Mouse (Mus musculus) limb, embryonic 15.5 days (tissue): ENCODE measurements at regions not wholly inside any gene's neighbourhood (a gene's known extent, or its start where the extent isn't known, plus 50 kb on each side); places are given as distances from the start of the nearest gene placed in this dataset.
A peak's percentile ranks its signal among the peaks of the same experiment; 100 is the strongest.

Experiments
- ATAC-seq: fragments of 200-750 bp; cut with Nextera tagmentation; 2 replicates; pipeline ENCODE4 v1.8.0; 2017; ENCODE audit warnings: low read depth, moderate TSS enrichment; ENCODE audit not compliant: insufficient number of reproducible peaks, low FRiP score, low TSS enrichment
- H3K27ac ChIP-seq: fragments of 300-500 bp; sonication (generic); 2 replicates; pipeline ENCODE4 v1.5.1; 2015; ENCODE audit warnings: moderate library complexity, mild to moderate bottlenecking, inconsistent platforms
- H3K27me3 ChIP-seq: fragments of 300-500 bp; sonication (generic); 2 replicates; pipeline ENCODE4 v1.6.1; 2015; ENCODE audit warnings: inconsistent platforms
- H3K36me3 ChIP-seq: fragments of 300-500 bp; sonication (generic); 2 replicates; pipeline ENCODE4 v1.6.1; 2015; ENCODE audit warnings: inconsistent platforms
- H3K4me1 ChIP-seq: fragments of 300-500 bp; sonication (generic); 2 replicates; pipeline ENCODE4 v1.6.1; 2015; ENCODE audit warnings: inconsistent platforms
- H3K4me2 ChIP-seq: fragments of 300-500 bp; sonication (generic); 2 replicates; pipeline ENCODE4 v1.6.1; 2015; ENCODE audit warnings: mild to moderate bottlenecking, inconsistent platforms
- H3K4me3 ChIP-seq: fragments of 300-500 bp; sonication (generic); 2 replicates; pipeline ENCODE4 v1.5.1; 2015; ENCODE audit warnings: mild to moderate bottlenecking, inconsistent platforms
- H3K9ac ChIP-seq: fragments of 300-500 bp; sonication (generic); 2 replicates; pipeline ENCODE4 v1.6.1; 2015; ENCODE audit warnings: inconsistent platforms
- H3K9me3 ChIP-seq: fragments of 300-500 bp; sonication (generic); 2 replicates; pipeline ENCODE4 v1.6.1; 2016; ENCODE audit warnings: inconsistent platforms
- WGBS: fragments of 180-500 bp; shearing (Covaris S2); methylation state at CpG from one replicate; pipeline ENCODE4 v1.1.7; 2015; 5-methylcytosine and 5-hydroxymethylcytosine counted together

DNA sequence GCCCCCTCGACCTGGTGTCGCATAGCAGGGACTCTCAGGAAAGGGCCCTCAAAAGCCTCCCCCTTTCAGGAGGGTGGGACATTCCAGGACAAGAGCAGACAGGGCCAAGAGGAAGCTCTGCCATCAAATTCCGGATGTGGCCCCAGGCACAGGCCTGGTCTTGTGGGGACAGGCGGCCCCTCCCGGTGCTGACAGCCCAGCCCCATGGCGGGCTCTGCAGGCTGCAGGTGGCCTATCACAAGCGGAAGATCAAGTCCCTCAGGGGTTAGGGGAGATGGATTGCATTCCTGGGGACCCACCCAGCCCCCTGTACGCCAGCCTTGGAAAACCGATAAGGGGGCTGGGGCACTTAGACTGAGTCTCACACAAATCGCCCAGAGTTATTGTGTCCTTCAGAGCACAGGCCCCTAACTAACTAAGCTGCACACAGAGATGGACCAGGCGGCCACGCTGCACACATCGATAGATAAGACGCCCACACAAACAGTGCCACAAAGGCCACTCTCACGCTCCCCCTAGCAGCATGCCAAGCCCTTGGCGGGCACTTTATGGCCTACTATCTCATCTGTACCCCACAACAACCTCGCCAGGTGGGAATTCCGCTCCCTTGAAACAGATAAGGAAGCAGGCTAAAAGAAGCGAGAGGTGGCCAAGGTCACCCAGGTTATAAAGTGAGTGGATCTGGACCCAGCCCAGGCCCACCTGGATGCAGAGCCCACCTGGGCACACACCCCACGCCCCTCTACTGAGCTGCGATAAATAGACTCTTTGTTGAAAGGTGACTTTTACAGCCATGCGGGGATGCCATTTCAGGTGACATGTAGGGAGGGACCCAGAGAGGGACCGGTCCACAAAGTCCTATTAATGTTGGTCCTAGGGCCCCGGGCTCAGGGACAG lies 55.5 kb downstream of the Gm5294 start:
- 0 out of 2 replicates have a peak, but pooled peaks have one; percentile 22 for ATAC-seq
- Histone ChIP-seq H3K36me3 (no peaks in the 10 kb centered on the region), H3K9ac (no peak overlapping the region), H3K9me3 (no peaks in the 10 kb centered on the region), H3K4me1 (peaks cover 11% of the 10 kb centered on the region; the same call in 1 of the 2 replicates), H3K27ac (peak overlapping the region; percentile 38; the same call in 1 of the 2 replicates), H3K27me3 (no peaks in the 10 kb centered on the region), H3K4me3 (no peak overlapping the region), H3K4me2 (no peak overlapping the region)
- 57% methylated on average over 24 of the region's 24 CpGs for WGBS

DNA sequence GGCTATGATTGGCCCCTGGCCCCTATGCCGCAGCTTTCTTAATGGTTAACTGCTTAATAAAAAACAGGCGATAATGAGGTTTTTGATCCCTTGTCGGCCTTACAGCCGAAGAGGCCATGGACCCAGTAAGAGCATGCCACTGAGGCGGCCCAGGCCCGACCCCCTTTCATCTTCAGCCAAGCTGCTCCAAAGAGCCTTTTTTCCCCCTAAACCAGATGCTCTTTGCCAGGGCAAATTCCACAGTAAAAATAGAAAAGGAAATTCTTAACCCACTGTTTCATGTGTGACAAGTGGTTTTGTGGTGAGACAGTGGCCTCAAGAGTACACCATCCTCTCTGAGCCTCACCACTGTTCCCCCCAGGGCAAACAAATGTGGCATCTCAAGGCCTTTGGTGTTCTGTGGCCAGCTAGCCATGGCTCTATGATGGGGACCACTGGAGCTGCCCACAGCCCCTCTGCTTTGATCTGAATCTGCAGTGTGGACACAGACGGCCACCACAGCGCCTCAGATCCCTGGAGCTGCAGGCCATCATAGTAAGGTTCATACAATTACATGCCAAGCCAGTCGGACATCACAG lies 61.9 kb downstream of the Gm5294 start:
- Histone ChIP-seq H3K4me2 (no peak overlapping the region), H3K36me3 (no peaks in the 10 kb centered on the region), H3K9me3 (no peaks in the 10 kb centered on the region), H3K4me1 (peaks cover 12% of the 10 kb centered on the region), H3K27me3 (0 out of 2 replicates have a peak, but pooled peaks cover 3% of the 10 kb centered on the region), H3K9ac (no peak overlapping the region), H3K27ac (no peak overlapping the region), H3K4me3 (no peak overlapping the region)
- WGBS, result 32% methylated on average over 9 of the region's 9 CpGs
- no peak for ATAC-seq

DNA sequence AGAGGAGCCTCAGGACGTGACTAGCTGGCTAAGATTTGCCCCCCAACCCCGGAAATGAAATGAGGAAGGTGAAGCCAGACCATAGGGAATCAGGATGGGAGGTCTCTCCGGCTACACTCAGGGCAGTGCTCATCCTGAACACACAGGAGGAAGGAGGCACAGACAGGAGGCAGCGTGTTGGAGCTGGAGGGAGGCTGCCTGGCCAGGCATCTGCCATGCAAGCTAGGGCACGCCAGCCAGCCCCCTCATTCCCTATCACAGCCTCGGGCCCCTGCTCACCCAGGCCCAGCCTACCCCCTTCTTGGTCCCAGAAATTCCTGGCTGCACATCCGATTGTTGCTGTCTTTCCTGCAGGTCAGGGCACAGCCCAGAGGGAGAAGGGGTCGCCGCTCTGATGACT lies 63.7 kb downstream of the Gm5294 start:
- H3K27ac ChIP-seq, result 0 out of 2 replicates have a peak overlapping the region, but pooled peaks have one; percentile 11
- H3K36me3 ChIP-seq, result no peaks in the 10 kb centered on the region
- H3K4me1 ChIP-seq, result peaks cover 12% of the 10 kb centered on the region
- 0 out of 2 replicates have a peak, but pooled peaks cover 3% of the 10 kb centered on the region for H3K27me3 ChIP-seq
- no peak overlapping the region for H3K9ac ChIP-seq
- H3K4me2 ChIP-seq, result no peak overlapping the region
- ATAC-seq, result no peak
- no peaks in the 10 kb centered on the region for H3K9me3 ChIP-seq
- H3K4me3 ChIP-seq, result no peak overlapping the region
- 62% methylated on average over 9 of the region's 9 CpGs for WGBS

DNA sequence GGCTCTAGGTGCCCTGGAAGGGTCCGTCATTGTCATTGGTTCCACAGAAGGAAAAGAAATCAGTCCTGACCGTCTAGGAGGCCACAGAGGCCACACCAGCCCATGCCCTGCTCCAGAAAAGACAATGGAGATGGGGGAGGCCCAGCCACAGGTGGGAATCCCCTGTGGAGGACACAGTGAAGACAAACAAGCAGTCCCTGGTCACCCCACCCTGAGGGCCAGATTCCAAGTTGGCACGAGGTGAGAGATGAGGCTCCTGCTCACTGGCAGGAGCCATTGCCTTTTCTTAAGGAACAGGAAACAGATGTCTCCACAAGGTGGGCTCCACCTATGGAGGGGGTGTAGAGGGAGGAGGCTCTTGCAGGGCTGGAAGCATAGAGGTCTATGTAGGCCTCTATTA lies 66.0 kb downstream of the Gm5294 start:
- H3K9ac ChIP-seq, result no peak overlapping the region
- H3K4me2 ChIP-seq, result no peak overlapping the region
- 75% methylated on average over 3 of the region's 3 CpGs for WGBS
- ATAC-seq, result no peak
- H3K9me3 ChIP-seq, result no peaks in the 10 kb centered on the region
- H3K36me3 ChIP-seq, result no peaks in the 10 kb centered on the region
- H3K27me3 ChIP-seq, result 0 out of 2 replicates have a peak, but pooled peaks cover 3% of the 10 kb centered on the region
- peaks cover 19% of the 10 kb centered on the region for H3K4me1 ChIP-seq
- no peak overlapping the region for H3K27ac ChIP-seq
- H3K4me3 ChIP-seq, result no peak overlapping the region

DNA sequence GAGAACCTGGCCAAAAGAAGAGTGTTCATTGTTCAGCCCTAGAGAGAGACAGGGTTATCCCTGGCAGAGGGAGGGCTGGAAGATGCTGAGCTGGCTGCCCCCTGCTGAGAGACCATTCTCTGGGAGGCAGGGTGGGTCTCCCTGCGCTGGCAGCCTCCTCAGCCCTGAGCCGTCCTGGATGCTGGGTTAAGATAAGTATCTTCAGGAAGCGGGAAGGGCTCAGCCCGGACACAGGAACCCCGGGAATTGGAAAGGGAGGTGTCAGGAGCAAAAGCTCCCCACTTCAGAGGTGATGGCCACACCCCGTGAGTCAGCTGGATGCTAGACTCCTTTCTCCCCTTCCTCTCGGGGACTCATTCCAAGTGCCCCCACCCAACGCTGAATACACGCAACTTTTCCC lies 68.9 kb downstream of the Gm5294 start:
- Histone ChIP-seq H3K27me3 (0 out of 2 replicates have a peak, but pooled peaks cover 3% of the 10 kb centered on the region), H3K9ac (no peak overlapping the region), H3K4me3 (no peak overlapping the region), H3K36me3 (no peaks in the 10 kb centered on the region), H3K27ac (no peak overlapping the region), H3K9me3 (no peaks in the 10 kb centered on the region), H3K4me1 (peaks cover 9% of the 10 kb centered on the region; the same call in 1 of the 2 replicates), H3K4me2 (no peak overlapping the region)
- no peak for ATAC-seq
- 51% methylated on average over 9 of the region's 9 CpGs for WGBS

DNA sequence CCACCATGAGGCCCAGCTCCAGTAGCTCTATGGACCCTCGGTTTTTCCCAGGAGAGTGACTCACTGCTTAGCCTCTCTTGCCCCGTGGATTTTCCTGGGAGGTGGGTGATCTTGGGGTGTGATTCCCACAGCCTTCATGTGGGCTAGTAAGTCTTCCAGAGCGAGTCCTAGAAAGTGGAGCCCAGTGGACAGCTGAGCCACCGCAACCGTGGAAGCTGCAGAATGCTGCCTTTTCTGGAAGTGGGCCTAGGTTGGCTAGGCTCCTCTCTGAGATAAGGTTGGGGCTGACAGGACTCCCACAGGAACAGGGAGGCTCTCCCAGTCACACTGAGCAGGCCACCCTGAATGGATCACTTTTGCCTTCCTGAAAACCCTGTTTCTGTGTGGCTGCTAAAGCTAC lies 69.9 kb downstream of the Gm5294 start:
- ATAC-seq, result no peak
- Histone ChIP-seq H3K4me1 (peaks cover 9% of the 10 kb centered on the region; the same call in 1 of the 2 replicates), H3K9ac (no peak overlapping the region), H3K4me2 (no peak overlapping the region), H3K36me3 (no peaks in the 10 kb centered on the region), H3K9me3 (no peaks in the 10 kb centered on the region), H3K27ac (no peak overlapping the region), H3K27me3 (0 out of 2 replicates have a peak, but pooled peaks cover 3% of the 10 kb centered on the region), H3K4me3 (no peak overlapping the region)
- 78% methylated on average over 5 of the region's 5 CpGs for WGBS

DNA sequence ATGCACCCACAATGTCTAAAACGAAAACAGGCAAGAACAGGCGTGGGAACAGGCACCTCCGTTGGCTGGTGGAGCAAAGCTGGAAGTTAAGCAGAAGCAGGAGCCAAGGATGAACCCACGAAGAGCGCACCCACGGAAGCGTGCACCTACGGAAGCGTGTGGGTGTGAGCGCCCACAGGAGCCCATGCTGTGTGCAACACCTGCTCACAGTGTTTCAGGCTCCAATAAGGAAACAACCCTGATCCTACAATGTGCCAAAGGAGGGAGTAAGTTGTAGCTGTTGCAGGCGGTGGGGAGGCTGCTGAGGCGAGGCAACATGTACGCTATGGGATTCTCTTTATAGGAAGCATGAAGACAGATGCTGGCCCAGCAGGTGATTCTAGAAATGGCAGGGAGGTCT lies 74.6 kb downstream of the Gm5294 start:
- no peaks in the 10 kb centered on the region for H3K27me3 ChIP-seq
- peaks cover 13% of the 10 kb centered on the region for H3K4me1 ChIP-seq
- no peaks in the 10 kb centered on the region for H3K9me3 ChIP-seq
- no peak overlapping the region for H3K9ac ChIP-seq
- H3K27ac ChIP-seq, result no peak overlapping the region
- H3K4me3 ChIP-seq, result no peak overlapping the region
- 91% methylated on average over 13 of the region's 13 CpGs for WGBS
- no peak for ATAC-seq
- no peak overlapping the region for H3K4me2 ChIP-seq
- H3K36me3 ChIP-seq, result no peaks in the 10 kb centered on the region

DNA sequence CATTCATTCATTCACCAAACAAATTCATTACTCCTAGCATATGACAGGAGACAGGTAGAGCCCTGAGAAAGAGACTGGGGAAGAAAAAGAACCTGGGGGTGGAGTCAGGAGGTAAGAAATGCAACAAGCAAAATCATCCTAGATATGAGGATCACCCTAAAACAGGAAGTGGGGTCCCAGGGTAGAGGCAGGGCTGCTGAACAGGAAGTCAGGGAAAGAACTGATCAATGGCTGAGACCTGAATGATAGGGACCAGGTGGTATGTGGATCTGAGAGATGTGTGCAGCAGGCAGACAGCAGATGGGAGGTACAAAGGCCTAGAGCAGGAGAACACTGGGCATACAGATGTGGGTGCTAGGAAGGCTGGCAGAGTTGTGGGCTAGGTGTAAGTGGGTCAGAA lies 77.4 kb downstream of the Gm5294 start:
- Histone ChIP-seq H3K27ac (no peak overlapping the region), H3K27me3 (no peaks in the 10 kb centered on the region), H3K4me1 (peaks cover 6% of the 10 kb centered on the region; the same call in 1 of the 2 replicates), H3K36me3 (no peaks in the 10 kb centered on the region), H3K9ac (no peak overlapping the region), H3K4me3 (no peak overlapping the region), H3K9me3 (no peaks in the 10 kb centered on the region), H3K4me2 (no peak overlapping the region)
- ATAC-seq, result no peak

DNA sequence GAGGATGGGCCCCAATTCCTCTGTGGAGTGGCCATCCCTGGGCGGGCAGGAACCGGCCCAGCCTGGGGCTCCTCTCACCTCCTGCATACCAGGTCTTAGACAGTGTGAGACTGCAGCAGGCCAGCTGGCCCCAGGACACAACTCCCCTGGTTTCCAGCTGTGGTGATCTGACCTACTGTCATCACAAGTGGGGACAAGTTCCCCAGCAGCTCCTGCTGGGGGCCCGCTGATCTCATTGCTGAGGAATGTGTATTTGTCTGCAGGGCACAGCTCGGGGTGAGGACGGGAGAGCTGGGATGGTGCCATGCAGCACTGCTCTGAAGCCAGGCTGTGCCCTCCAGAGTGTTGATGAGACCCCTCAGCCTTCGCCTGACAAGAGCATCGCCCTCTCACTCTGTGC lies 78.6 kb downstream of the Gm5294 start:
- no peak for ATAC-seq
- no peaks in the 10 kb centered on the region for H3K9me3 ChIP-seq
- WGBS, result 38% methylated on average over 7 of the region's 7 CpGs
- peaks cover 6% of the 10 kb centered on the region; the same call in 1 of the 2 replicates for H3K4me1 ChIP-seq
- H3K36me3 ChIP-seq, result no peaks in the 10 kb centered on the region
- H3K4me2 ChIP-seq, result no peak overlapping the region
- H3K27me3 ChIP-seq, result no peaks in the 10 kb centered on the region
- H3K27ac ChIP-seq, result no peak overlapping the region
- no peak overlapping the region for H3K9ac ChIP-seq
- H3K4me3 ChIP-seq, result no peak overlapping the region

DNA sequence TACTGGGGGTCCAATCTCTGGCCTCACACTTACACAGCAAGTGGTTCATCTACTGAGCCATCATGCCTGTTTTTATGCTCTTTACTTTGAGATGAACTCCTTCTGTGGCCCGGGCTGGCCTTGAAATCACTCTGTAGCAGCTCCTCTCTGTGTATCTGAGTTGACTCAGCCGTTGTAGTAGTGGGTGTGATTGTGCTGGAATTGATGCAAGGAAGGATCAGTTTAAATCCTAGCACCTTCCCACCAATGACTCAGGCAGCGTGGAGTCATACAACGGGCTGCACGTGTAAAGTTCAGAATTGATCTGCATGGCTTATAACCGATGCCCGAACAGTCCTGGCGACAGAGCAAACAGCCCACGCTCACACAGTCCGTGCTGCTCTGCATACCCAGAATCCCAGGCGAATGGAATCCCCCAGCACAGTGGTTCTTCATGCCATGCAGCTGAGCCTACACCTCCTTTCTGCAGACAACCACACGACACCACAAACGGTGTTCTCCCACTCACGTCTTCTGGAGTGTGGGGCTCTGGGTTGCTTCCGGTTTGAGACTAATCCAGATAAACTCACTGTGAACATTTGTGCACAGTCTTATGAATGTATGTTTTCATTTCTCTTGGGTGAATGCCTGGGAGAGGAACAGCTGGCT lies 81.2 kb downstream of the Gm5294 start:
- H3K36me3 ChIP-seq, result no peaks in the 10 kb centered on the region
- no peak for ATAC-seq
- H3K4me1 ChIP-seq, result peaks cover 6% of the 10 kb centered on the region; the same call in 1 of the 2 replicates
- H3K9me3 ChIP-seq, result no peaks in the 10 kb centered on the region
- no peak overlapping the region for H3K27ac ChIP-seq
- no peak overlapping the region for H3K4me3 ChIP-seq
- WGBS, result 77% methylated on average over 15 of the region's 15 CpGs
- H3K4me2 ChIP-seq, result no peak overlapping the region
- H3K9ac ChIP-seq, result no peak overlapping the region
- no peaks in the 10 kb centered on the region for H3K27me3 ChIP-seq

DNA sequence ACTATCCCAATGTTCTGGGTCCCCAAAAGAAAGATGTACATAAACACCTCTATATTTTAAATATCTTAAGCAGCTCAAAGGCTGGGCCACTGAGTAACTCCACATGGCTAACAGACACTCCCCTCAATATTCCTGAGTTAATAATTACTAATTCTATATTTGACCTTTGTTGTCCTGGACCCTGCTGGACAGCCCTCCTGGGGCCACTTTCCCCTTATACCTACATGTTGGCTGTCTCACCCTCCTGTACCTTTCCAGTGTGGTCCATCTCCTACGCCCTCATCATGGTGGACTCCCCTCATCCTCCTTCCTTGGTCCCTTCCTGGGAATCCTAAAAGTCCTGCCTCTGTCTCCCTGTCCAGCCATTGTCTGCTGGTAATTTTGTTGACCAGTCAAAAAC lies 82.4 kb downstream of the Gm5294 start:
- Histone ChIP-seq H3K4me2 (no peak overlapping the region), H3K9me3 (no peaks in the 10 kb centered on the region), H3K9ac (no peak overlapping the region), H3K36me3 (no peaks in the 10 kb centered on the region), H3K4me1 (peaks cover 6% of the 10 kb centered on the region; the same call in 1 of the 2 replicates), H3K27ac (no peak overlapping the region), H3K27me3 (no peaks in the 10 kb centered on the region), H3K4me3 (no peak overlapping the region)
- no peak for ATAC-seq
- WGBS, result 86% methylated on average over 1 of the region's 1 CpGs
